Mouse (Mus musculus) left cerebral cortex, postnatal 4 days (tissue): ENCODE measurements at regions not wholly inside any gene's neighbourhood (a gene's known extent, or its start where the extent isn't known, plus 50 kb on each side); places are given as distances from the start of the nearest gene placed in this dataset.

ENCODE experiments used
- DNase-seq: peaks from one replicate; pipeline ENCODE4 v3.0.0-alpha.2; 2022
- intact Hi-C: fragments of 180-260 bp; cut with DNase I; formaldehyde crosslinking; loops from one replicate; pipeline ENCODE4 v1.15.1; 2025

DNA sequence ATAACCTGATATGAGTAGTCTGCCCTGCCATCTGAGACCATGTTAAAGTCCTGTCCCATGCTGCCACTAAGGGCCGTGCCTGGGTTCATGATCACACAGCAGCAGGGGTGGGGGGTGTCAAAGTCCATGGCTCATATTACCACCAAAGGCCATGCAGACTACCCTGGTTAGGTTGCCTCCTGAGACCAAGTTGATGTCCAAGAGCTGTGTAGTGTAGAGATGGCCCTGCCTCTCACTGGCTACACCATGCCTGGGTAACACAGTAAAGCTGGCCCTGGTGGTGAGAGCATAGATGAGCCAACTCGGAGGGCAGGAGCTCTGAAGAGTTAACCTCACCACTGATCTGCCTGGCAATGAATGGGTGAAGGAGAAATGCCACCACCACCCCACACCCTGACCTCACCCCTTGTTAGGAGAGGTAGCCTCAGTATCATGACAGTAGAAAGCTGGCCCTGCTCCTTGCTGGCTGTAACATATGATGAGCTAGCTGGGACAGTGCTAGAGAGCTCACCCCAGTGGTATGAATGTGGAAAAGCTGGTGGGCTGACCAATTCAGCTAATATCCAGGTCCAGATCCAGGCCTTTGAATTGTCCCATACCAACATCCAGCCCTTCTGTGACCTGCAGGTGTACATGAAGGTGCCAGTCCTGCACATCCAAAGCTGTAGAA is 258.8 kb downstream of the Lrrn1 start:
- intact Hi-C loops, result no loop called here
- no peak for DNase-seq

DNA sequence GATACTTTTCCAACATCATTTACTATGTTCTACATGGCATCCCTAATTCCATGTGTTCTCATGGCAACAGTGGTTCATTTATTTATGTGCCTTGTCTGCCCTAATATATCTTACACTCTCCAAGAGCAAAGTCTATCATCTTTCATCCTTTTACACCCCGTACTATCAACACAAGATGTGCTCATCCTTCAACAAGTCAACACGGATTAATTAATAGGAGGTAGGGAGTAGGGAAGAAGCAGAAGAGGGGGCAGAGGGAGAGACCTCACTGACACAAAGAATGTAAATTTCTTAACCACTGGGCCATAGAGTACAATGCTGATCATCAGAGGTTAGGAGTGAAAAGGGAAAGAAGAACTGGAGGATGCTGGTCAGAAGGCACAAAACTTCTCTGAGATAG is 267.0 kb upstream of the Setmar start:
- intact Hi-C loops, result no loop called here
- no peak for DNase-seq

DNA sequence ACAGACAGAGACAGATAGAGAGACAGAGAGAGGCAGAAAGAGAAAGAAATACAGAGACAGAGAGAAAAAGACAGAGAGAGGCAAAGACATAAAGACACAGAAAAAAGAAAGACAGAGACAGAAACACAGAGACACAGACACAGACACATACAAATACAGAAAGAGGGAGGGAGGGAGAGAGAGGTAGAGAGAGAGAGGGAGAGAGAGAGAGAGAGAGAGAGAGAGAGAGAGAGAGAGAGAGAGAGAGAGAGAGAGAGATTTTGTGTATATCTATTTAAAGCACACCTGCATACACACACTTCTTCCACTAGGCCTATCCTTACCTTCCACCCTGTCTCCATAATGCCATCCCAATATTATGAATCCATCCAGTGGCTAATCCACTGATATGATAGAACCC is 261.8 kb upstream of the Setmar start:
- intact Hi-C loops, result no loop called here
- DNase-seq, result no peak
